Mouse (Mus musculus) ovary, adult 2 months (tissue): ENCODE results near the gene Parpbp. TPM values are rescaled to one million over a fixed set of nuclear protein-coding genes. Genes with fewer than 3 reads are reported as not detected.

Experiments used
- polyA plus RNA-seq: library from polyadenylated mRNA; depleted of rRNA; stranded (reverse); fragments of >200 nt; gene quantifications from 2 replicates; pipeline ENCODE4 v1.2.3, GENCODE M21; 2012; rRNA removed

Parpbp gene
- polyA plus RNA-seq = 0.38 and 0.63 TPM in 2 replicates

DNA sequence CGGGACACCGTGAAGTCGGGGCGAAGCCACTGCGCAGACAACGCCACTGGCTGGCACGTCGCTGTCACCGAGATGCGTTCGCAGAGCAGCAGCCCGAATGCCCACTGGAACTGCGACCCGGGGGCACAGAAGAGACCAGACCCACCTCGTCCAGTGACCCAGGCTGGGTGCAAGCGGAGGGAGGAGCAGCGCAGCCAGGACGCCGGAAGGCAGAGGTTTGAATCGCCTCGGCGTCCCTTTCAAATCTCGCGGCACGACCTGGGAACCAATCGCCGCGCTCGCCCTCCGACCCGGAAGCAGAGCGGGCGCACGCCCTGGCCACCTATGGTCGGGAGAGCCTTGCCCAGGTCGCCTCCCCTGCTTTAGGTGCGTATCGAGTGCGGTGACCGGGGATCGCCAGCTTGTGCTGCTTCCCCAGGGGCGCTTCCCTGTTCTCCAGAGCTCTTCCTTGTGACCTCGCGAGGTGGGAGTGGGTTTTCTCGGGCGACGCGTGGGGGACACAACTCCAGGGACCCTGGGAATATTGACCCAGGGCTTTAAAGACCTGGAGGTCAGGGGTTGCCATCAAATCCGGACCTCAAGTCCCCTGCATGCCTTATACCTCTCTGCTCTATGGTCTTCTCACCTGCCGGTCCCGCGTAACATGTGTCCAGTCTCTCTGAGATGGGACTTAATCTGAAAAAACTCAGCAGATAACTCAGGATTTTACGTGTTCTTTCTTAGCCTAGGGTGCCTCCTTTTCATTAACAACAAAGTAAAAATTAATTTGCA is at the start of gene Parpbp, which contains the start of gene Nup37:
Parpbp (minus strand) TSS at position 235 of the 771 bp plus-strand sequence.
Nup37 (plus strand) TSS at position 286 of the 771 bp plus-strand sequence.

DNA sequence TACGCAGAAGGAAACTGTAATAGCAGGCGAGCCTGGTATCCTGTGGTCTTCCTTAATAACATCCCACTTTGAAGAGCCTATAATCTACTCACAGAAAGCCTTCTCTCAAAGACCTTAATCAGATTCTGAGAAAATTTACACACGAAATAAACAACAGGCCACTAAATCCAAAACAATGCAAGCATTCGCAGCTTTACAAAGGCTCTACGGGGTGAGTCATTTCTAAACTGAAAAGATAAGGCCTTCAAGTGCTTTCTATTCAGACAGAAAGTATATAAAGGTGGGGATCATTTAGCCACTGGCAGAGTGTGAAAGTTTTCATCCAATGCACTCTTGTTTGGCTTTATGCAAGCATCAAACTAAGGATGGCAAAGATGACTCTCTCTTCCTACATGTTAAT is 56.0 kb downstream of the Parpbp start, which contains the start of gene Pmch:
Pmch (plus strand) TSS at position 301 of the 400 bp plus-strand sequence.

Other genes with a start within 250 kb of the Parpbp start
- gene Pmch, start 55.9 kb downstream of the Parpbp start, polyA plus RNA-seq = not detected in 2 replicates
- 1.8 and 4.3 TPM in 2 replicates for gene Nup37, start 51 bp upstream of the Parpbp start, polyA plus RNA-seq
- 10.1 and 14.8 TPM in 2 replicates for gene Washc3, start 54.2 kb upstream of the Parpbp start, polyA plus RNA-seq
- 23.3 and 23.9 TPM in 2 replicates for gene Dram1, start 232.1 kb upstream of the Parpbp start, polyA plus RNA-seq
- gene Gnptab, start 232.2 kb upstream of the Parpbp start, polyA plus RNA-seq = 10.5 and 13.5 TPM in 2 replicates